Mouse (Mus musculus) urinary bladder, postnatal 36 days (tissue): Measurements from ENCODE around the gene Gm21083.
"Not testable (repeated sequence)": the region's sequence is repeated elsewhere in the genome, so short reads cannot be mapped to it uniquely, and the experiment has no call there.

Experiments
- DNase-seq, 2 experiments: peaks; one replicate each; pipeline ENCODE4 v3.0.0; 2022; ENCODE audit warnings: low spot score in 2 of 2, mixed read lengths in 1 of 2

Gm21083 gene

GRCm38 (mm10) chr5:15577033-15577432 lies at the start of gene Gm21083:
Gene Gm21083, plus strand, starts transcription at chr5:15577333.
- DNase-seq, result not testable (repeated sequence)

- not testable (repeated sequence) for DNase-seq
Observed at GRCm38 (mm10) chr5:15529122-15529521, 48.0 kb upstream of the Gm21083 start, which contains the start of gene Gm21190. Gene Gm21190, minus strand, starts transcription at chr5:15529222.

- not testable (repeated sequence) for DNase-seq
Observed at GRCm38 (mm10) chr5:15548642-15549041, 28.5 kb upstream of the Gm21083 start.

GRCm38 (mm10) chr5:15549134-15549533 lies 28.0 kb upstream of the Gm21083 start:
- not testable (repeated sequence) for DNase-seq

GRCm38 (mm10) chr5:15549606-15550005 lies 27.5 kb upstream of the Gm21083 start:
- not testable (repeated sequence) for DNase-seq

- not testable (repeated sequence) for DNase-seq
Observed at GRCm38 (mm10) chr5:15558654-15559053, 18.5 kb upstream of the Gm21083 start.

GRCm38 (mm10) chr5:15561425-15562264 lies 15.5 kb upstream of the Gm21083 start:
- DNase-seq, result not testable (repeated sequence)

GRCm38 (mm10) chr5:15573735-15574134 lies 3.4 kb upstream of the Gm21083 start:
- not testable (repeated sequence) for DNase-seq

GRCm38 (mm10) chr5:15586351-15586750 lies 9.2 kb downstream of the Gm21083 start:
- DNase-seq, result peak in 1 of 2 experiments; percentile 4

- not testable (repeated sequence) for DNase-seq
Observed at GRCm38 (mm10) chr5:15588291-15588690, 11.2 kb downstream of the Gm21083 start.

GRCm38 (mm10) chr5:15590635-15591034 lies 13.5 kb downstream of the Gm21083 start:
- not testable (repeated sequence) for DNase-seq

GRCm38 (mm10) chr5:15591577-15591976 lies 14.4 kb downstream of the Gm21083 start:
- DNase-seq, result not testable (repeated sequence)

- DNase-seq, result not testable (repeated sequence)
Observed at GRCm38 (mm10) chr5:15598831-15599230, 21.7 kb downstream of the Gm21083 start.

GRCm38 (mm10) chr5:15600342-15600741 lies 23.2 kb downstream of the Gm21083 start:
- not testable (repeated sequence) for DNase-seq

- not testable (repeated sequence) for DNase-seq
Observed at GRCm38 (mm10) chr5:15601481-15601880, 24.3 kb downstream of the Gm21083 start.

GRCm38 (mm10) chr5:15601960-15602359 lies 24.8 kb downstream of the Gm21083 start:
- not testable (repeated sequence) for DNase-seq

- DNase-seq, result not testable (repeated sequence)
Observed at GRCm38 (mm10) chr5:15602424-15602947, 25.4 kb downstream of the Gm21083 start.

- not testable (repeated sequence) for DNase-seq
Observed at GRCm38 (mm10) chr5:15603008-15603407, 25.9 kb downstream of the Gm21083 start.

- not testable (repeated sequence) for DNase-seq
Observed at GRCm38 (mm10) chr5:15603585-15603984, 26.5 kb downstream of the Gm21083 start.

GRCm38 (mm10) chr5:15606677-15607076 lies 29.5 kb downstream of the Gm21083 start:
- peak in 1 of 2 experiments; percentile 8 for DNase-seq

- DNase-seq, result not testable (repeated sequence)
Observed at GRCm38 (mm10) chr5:15610695-15611094, 33.6 kb downstream of the Gm21083 start.

- DNase-seq, result not testable (repeated sequence)
Observed at GRCm38 (mm10) chr5:15616195-15616594, 39.1 kb downstream of the Gm21083 start.

- not testable (repeated sequence) for DNase-seq
Observed at GRCm38 (mm10) chr5:15618764-15619163, 41.6 kb downstream of the Gm21083 start, which contains the start of gene Speer4d. Gene Speer4d, plus strand, starts transcription at chr5:15619064.
